Mouse (Mus musculus) intestine, embryonic 16.5 days (tissue): ENCODE measurements around the gene Ifitm1. TPM values are rescaled to one million over a fixed set of nuclear protein-coding genes. Genes with fewer than 3 reads are reported as not detected.

Source experiments
- ATAC-seq: fragments of 200-750 bp; cut with Nextera tagmentation; 2 replicates; pipeline ENCODE4 v1.8.0; 2017; ENCODE audit warnings: moderate TSS enrichment, moderate library complexity
- H3K27ac ChIP-seq: fragments of 300-500 bp; sonication (generic); 2 replicates; pipeline ENCODE4 v1.5.1; 2014; ENCODE audit warnings: mild to moderate bottlenecking, low read length
- H3K27me3 ChIP-seq: fragments of 300-500 bp; sonication (generic); replicated peaks from 2 replicates; pipeline ENCODE4 v1.6.1; 2014; ENCODE audit warnings: low read length, control low read depth, mixed read lengths; ENCODE audit not compliant: control insufficient read depth, insufficient read depth
- H3K36me3 ChIP-seq: fragments of 300-500 bp; sonication (generic); 2 replicates; pipeline ENCODE4 v1.6.1; 2014; ENCODE audit warnings: low read length, control low read depth; ENCODE audit not compliant: control insufficient read depth, insufficient read depth
- H3K4me1 ChIP-seq: fragments of 300-500 bp; sonication (generic); 2 replicates; pipeline ENCODE4 v1.6.1; 2014; ENCODE audit warnings: low read length, control low read depth, mixed read lengths; ENCODE audit not compliant: control insufficient read depth, insufficient read depth
- H3K4me2 ChIP-seq: fragments of 300-500 bp; sonication (generic); 2 replicates; pipeline ENCODE4 v1.6.1; 2014; ENCODE audit warnings: low read depth, low read length, control low read depth
- H3K4me3 ChIP-seq: fragments of 300-500 bp; sonication (generic); 2 replicates; pipeline ENCODE4 v1.5.1; 2014; ENCODE audit warnings: mild to moderate bottlenecking, low read length
- H3K9ac ChIP-seq: fragments of 300-500 bp; sonication (generic); 2 replicates; pipeline ENCODE4 v1.6.1; 2014; ENCODE audit warnings: low read depth, low read length
- H3K9me3 ChIP-seq: fragments of 300-500 bp; sonication (generic); 2 replicates; pipeline ENCODE4 v1.6.1; 2016; ENCODE audit warnings: low read length, control low read depth; ENCODE audit not compliant: control insufficient read depth
- WGBS: fragments of 180-500 bp; shearing (Covaris S2); extraction: QIAGEN DNeasy Blood & Tissue Kit; methylation state at CpG from one replicate; pipeline ENCODE4 v1.1.7; 2014; 5-methylcytosine and 5-hydroxymethylcytosine counted together
- polyA plus RNA-seq: library from polyadenylated mRNA; unstranded; fragments of >200 nt; fragmentation: Nextera tagmentation; extraction: Ambion mirVana; gene quantifications from 2 replicates; pipeline ENCODE4 v1.2.1, GENCODE M21; 2015

The Ifitm1 gene
- polyA plus RNA-seq = 117 and 123 TPM in 2 replicates

DNA sequence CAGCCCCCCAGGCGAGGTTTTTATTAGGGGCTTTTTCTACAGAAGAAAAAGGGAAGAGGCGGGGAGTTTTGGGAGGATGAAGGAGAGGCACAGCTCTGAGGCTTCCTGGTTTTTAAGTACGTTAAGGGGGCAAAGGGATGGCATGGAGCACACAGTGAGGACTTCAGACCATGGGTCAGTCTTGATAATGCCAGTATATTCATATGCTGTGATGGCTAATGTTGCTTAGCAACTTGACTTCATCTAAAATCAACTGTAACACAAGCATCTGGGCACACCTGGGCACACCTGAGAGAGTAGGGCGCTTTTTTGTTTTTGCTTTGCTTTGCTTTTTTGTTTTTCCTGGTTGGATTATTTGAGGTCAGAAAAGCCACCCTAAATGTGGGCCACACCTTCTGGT, at the start of gene Ifitm1:
Ifitm1 (plus strand) TSS at position 301 of the 400 bp plus-strand sequence.
- Histone ChIP-seq H3K9ac (peak within 1 kb of the TSS; percentile 53; the same call in 1 of the 2 replicates), H3K27me3 (no peaks in the 10 kb centered on the region), H3K4me1 (peaks cover 20% of the 10 kb centered on the region), H3K27ac (peak within 1 kb of the TSS; percentile 64), H3K9me3 (no peaks in the 10 kb centered on the region), H3K4me2 (no peak within 1 kb of the TSS), H3K36me3 (no peaks in the 10 kb centered on the region), H3K4me3 (peak within 1 kb of the TSS; percentile 34)
- 93% methylated on average over 4 of the region's 4 CpGs for WGBS
- no peak for ATAC-seq

- WGBS = 43% methylated on average over 4 of the region's 4 CpGs
- peak overlapping the region; percentile 89 for H3K27ac ChIP-seq
These were observed 47.1 kb upstream of the Ifitm1 start for GRCm38 (mm10) chr7:140919911-140920310.

DNA sequence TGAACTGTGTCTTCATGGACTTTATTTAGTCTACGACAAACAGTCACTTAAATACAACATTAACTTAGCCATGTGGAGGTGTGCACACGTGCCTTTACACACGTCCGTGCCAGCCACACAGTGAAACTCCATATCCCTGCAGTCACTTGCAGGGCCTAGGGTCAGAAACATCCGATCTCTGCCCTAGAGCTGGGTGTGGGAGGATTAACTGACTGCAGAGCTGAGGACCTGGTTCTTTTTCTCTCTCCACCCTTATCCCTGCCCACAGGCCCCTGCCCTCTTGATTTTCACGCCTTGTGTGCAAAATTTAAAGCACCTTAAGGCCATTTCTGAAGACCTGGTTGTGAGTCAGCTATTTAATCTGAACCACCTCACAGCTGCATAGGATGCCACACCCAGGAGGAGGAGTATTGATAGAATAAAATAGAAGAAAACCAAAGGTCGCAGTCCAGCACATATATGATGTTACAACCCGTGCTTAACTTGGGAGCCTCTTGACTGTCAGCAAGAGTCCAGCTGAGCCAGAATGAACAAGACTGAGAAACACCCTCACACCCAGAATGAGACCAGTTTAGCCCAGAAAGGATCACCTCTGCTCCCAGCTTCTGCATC, 46.5 kb upstream of the Ifitm1 start, which contains the start of gene Nlrp6:
Nlrp6 (plus strand) TSS at position 485 of the 612 bp plus-strand sequence.
- Histone ChIP-seq H3K27ac (peak within 1 kb of the TSS; percentile 89), H3K4me3 (peak within 1 kb of the TSS; percentile 56), H3K4me1 (peaks cover 16% of the 10 kb centered on the region), H3K9ac (peak within 1 kb of the TSS; percentile 62), H3K9me3 (no peaks in the 10 kb centered on the region), H3K4me2 (peak within 1 kb of the TSS; percentile 78), H3K36me3 (peaks cover 3% of the 10 kb centered on the region; the same call in 1 of the 2 replicates), H3K27me3 (peaks cover 24% of the 10 kb centered on the region)
- ATAC-seq = peak; percentile 81
- 52% methylated on average over 8 of the region's 8 CpGs for WGBS

More at GRCm38 (mm10) chr7:140919911-140920310, 47.1 kb upstream of the Ifitm1 start:
- Histone ChIP-seq H3K36me3 (peaks cover 3% of the 10 kb centered on the region; the same call in 1 of the 2 replicates), H3K9me3 (no peaks in the 10 kb centered on the region), H3K4me2 (peak overlapping the region; percentile 1; the same call in 1 of the 2 replicates), H3K4me1 (peaks cover 16% of the 10 kb centered on the region), H3K27me3 (peaks cover 24% of the 10 kb centered on the region), H3K4me3 (no peak overlapping the region), H3K9ac (no peak overlapping the region; the same call in 1 of the 2 replicates)
- ATAC-seq = peak; percentile 46

DNA sequence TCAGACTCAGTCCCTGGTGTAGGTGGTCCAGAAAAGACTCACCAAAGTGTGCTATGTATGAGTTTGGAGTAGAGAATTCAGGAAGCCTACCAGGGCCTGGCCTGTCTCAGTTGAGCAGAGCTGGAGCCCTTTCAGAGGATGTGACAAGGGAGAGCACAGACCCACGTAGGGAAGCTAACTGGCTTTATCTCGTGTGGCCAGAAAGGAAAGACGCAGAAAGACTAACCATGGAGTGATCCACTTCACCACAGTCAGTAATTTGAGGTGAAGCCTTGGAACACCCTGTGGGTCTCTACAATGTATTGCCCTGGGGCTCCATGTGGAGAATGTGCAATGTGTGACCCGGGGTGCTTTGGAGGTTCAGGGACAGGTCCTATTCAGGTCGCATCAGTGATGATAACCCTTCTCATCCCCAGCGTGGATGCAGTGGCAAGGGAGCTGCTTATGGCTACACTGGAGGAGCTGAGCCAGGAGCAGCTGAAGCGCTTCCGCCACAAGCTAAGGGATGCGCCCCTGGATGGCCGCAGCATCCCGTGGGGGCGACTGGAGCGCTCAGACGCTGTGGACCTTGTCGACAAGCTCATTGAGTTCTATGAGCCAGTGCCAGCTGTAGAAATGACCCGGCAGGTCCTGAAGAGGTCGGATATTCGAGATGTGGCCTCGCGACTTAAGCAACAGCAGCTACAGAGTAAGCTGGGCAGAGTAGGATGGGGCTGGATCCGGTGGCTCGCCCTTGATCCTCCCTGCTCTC, 45.6 kb upstream of the Ifitm1 start:
- peaks cover 3% of the 10 kb centered on the region; the same call in 1 of the 2 replicates for H3K36me3 ChIP-seq
- ATAC-seq = 0 out of 2 replicates have a peak, but pooled peaks have one; percentile 1
- H3K9me3 ChIP-seq = no peaks in the 10 kb centered on the region
- H3K4me2 ChIP-seq = peak overlapping the region; percentile 78
- H3K4me3 ChIP-seq = peak overlapping the region; percentile 56
- peak overlapping the region; percentile 89 for H3K27ac ChIP-seq
- peaks cover 24% of the 10 kb centered on the region for H3K27me3 ChIP-seq
- peaks cover 14% of the 10 kb centered on the region for H3K4me1 ChIP-seq
- peak overlapping the region; percentile 62 for H3K9ac ChIP-seq
- WGBS = 33% methylated on average over 22 of the region's 22 CpGs

DNA sequence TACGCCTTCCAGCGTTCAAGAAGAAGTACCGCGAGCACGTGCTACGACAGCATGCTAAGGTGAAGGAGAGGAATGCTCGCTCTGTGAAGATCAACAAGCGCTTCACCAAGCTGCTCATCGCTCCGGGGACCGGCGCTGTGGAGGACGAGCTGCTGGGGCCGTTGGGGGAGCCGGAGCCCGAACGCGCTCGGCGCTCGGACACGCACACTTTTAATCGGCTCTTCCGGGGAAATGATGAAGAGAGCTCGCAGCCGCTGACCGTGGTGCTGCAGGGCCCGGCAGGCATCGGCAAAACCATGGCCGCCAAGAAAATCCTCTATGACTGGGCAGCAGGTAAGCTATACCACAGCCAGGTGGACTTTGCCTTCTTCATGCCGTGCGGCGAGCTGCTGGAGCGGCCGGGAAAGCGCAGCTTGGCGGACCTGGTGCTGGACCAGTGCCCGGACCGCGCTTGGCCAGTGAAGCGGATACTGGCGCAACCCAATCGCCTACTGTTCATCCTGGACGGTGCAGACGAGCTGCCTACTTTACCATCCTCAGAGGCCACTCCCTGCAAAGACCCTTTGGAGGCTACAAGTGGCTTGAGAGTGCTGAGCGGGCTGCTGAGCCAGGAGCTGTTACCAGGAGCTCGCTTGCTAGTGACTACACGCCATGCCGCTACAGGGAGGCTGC, 44.5 kb upstream of the Ifitm1 start:
- H3K27ac ChIP-seq = peak overlapping the region; percentile 78
- peak overlapping the region; percentile 78 for H3K4me2 ChIP-seq
- H3K4me3 ChIP-seq = peak overlapping the region; percentile 56
- 1% methylated on average over 49 of the region's 49 CpGs for WGBS
- ATAC-seq = peak; percentile 21; the same call in 1 of the 2 replicates
- peaks cover 7% of the 10 kb centered on the region; the same call in 1 of the 2 replicates for H3K36me3 ChIP-seq
- H3K4me1 ChIP-seq = peaks cover 11% of the 10 kb centered on the region
- H3K9ac ChIP-seq = peak overlapping the region; percentile 62
- H3K9me3 ChIP-seq = no peaks in the 10 kb centered on the region
- peaks cover 24% of the 10 kb centered on the region for H3K27me3 ChIP-seq

GRCm38 (mm10) chr7:140923070-140923775, 43.8 kb upstream of the Ifitm1 start:
- H3K4me1 ChIP-seq = peaks cover 11% of the 10 kb centered on the region
- ATAC-seq = no peak
- H3K9ac ChIP-seq = peak overlapping the region; percentile 62
- peaks cover 24% of the 10 kb centered on the region for H3K27me3 ChIP-seq
- H3K4me3 ChIP-seq = peak overlapping the region; percentile 56
- H3K27ac ChIP-seq = peak overlapping the region; percentile 78
- H3K36me3 ChIP-seq = peaks cover 11% of the 10 kb centered on the region; the same call in 1 of the 2 replicates
- 24% methylated on average over 30 of the region's 30 CpGs for WGBS
- no peaks in the 10 kb centered on the region for H3K9me3 ChIP-seq
- peak overlapping the region; percentile 78 for H3K4me2 ChIP-seq

DNA sequence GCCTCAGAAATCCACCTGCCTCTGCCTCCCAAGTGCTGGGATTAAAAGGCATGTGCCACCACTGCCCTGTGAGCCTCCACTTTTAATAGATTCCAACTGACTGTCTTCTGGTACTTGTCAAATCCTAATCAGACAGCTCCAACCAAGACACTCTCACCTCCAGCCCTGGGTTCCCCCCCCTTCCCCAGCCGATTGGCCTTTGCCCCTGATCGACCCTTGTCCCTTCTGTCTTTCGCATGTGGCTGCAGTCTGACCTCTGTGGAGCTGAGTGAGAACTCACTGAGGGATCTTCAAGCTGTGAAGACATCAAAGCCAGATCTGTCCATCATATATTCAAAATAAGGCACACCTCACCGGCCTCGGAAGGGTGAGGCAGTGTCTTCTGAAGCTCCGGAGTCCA, 39.8 kb upstream of the Ifitm1 start:
- ATAC-seq = no peak
- Histone ChIP-seq H3K27me3 (peaks cover 13% of the 10 kb centered on the region), H3K27ac (no peak overlapping the region), H3K9me3 (no peaks in the 10 kb centered on the region), H3K4me1 (peaks cover 3% of the 10 kb centered on the region), H3K9ac (no peak overlapping the region), H3K4me3 (no peak overlapping the region), H3K36me3 (peaks cover 11% of the 10 kb centered on the region; the same call in 1 of the 2 replicates), H3K4me2 (no peak overlapping the region)
- WGBS = 90% methylated on average over 6 of the region's 6 CpGs

GRCm38 (mm10) chr7:140938436-140938835, 28.6 kb upstream of the Ifitm1 start:
- H3K9ac ChIP-seq = no peak overlapping the region
- H3K36me3 ChIP-seq = no peaks in the 10 kb centered on the region
- 49% methylated on average over 3 of the region's 3 CpGs for WGBS
- H3K27me3 ChIP-seq = no peaks in the 10 kb centered on the region
- peaks cover 27% of the 10 kb centered on the region for H3K4me1 ChIP-seq
- no peaks in the 10 kb centered on the region for H3K9me3 ChIP-seq
- no peak overlapping the region for H3K27ac ChIP-seq
- no peak overlapping the region for H3K4me3 ChIP-seq
- no peak overlapping the region for H3K4me2 ChIP-seq
- no peak for ATAC-seq
